Mouse (Mus musculus) myocyte (in vitro differentiated cells): ENCODE data around the gene Tubb5. TPM values are rescaled to one million over a fixed set of nuclear protein-coding genes. Genes with fewer than 3 reads are reported as not detected.
A peak's percentile ranks its signal among the peaks of the same experiment; 100 is the strongest.

ENCODE experiments used
- H3K27me3 ChIP-seq: one replicate; pipeline ENCODE4 v1.6.1; 2011; ENCODE audit not compliant: control insufficient read depth, insufficient read depth, insufficient read length
- H3K36me3 ChIP-seq: one replicate; pipeline ENCODE4 v1.6.1; 2011; ENCODE audit not compliant: control insufficient read depth, insufficient read depth
- H3K4me2 ChIP-seq: one replicate; pipeline ENCODE4 v1.6.1; 2011; ENCODE audit warnings: low read depth, control low read depth
- H3K4me3 ChIP-seq: one replicate; pipeline ENCODE4 v1.5.1; 2011; ENCODE audit warnings: mild to moderate bottlenecking, control low read depth, moderate library complexity
- H3K79me2 ChIP-seq: one replicate; pipeline ENCODE4 v1.6.1; 2011; ENCODE audit not compliant: control insufficient read depth, insufficient read depth
- H3ac ChIP-seq: one replicate; pipeline ENCODE4 v1.6.1; 2011; ENCODE audit not compliant: control insufficient read depth, insufficient read length
- CEBPB ChIP-seq: IDR thresholded peaks from 2 replicates; pipeline ENCODE4 v1.6.1; 2011; ENCODE audit warnings: mild to moderate bottlenecking, moderate library complexity; ENCODE audit not compliant: poor library complexity, insufficient read depth, severe bottlenecking
- E2F4 ChIP-seq: IDR thresholded peaks from one replicate; pipeline ENCODE4 v1.6.1; 2011; ENCODE audit warnings: mild to moderate bottlenecking, control low read depth, moderate library complexity; ENCODE audit not compliant: insufficient read depth
- MAX ChIP-seq: IDR thresholded peaks from one replicate; pipeline ENCODE4 v1.6.1; 2011; ENCODE audit warnings: low read depth, mild to moderate bottlenecking, control low read depth
- MYOD1 ChIP-seq, 3 experiments: IDR thresholded peaks; one replicate each; pipeline ENCODE4 v1.6.1; 2011; ENCODE audit warnings: control low read depth in 2 of 3, low read depth in 2 of 3, mild to moderate bottlenecking in 2 of 3, moderate library complexity in 1 of 3; ENCODE audit not compliant: insufficient read length in 2 of 3, control insufficient read depth in 1 of 3
- MYOG ChIP-seq, 3 experiments: IDR thresholded peaks; one replicate each; pipeline ENCODE4 v1.6.1; 2011; ENCODE audit warnings: control low read depth in 2 of 3, low read depth in 2 of 3, mild to moderate bottlenecking in 2 of 3; ENCODE audit not compliant: insufficient read length in 2 of 3, control insufficient read depth in 1 of 3, insufficient read depth in 1 of 3
- POLR2A ChIP-seq: IDR thresholded peaks from one replicate; pipeline ENCODE4 v1.6.1; 2011; ENCODE audit warnings: low read depth, mild to moderate bottlenecking, control low read depth, moderate library complexity; ENCODE audit not compliant: insufficient read length
- POLR2AphosphoS2 ChIP-seq: IDR thresholded peaks from one replicate; pipeline ENCODE4 v1.6.1; 2011; ENCODE audit warnings: low read depth, control low read depth; ENCODE audit not compliant: insufficient read length
- REST ChIP-seq: IDR thresholded peaks from one replicate; pipeline ENCODE4 v1.6.1; 2011; ENCODE audit warnings: mild to moderate bottlenecking, control low read depth, moderate library complexity; ENCODE audit not compliant: insufficient read depth, insufficient read length
- SRF ChIP-seq: IDR thresholded peaks from one replicate; pipeline ENCODE4 v1.6.1; 2011; ENCODE audit warnings: low read depth; ENCODE audit not compliant: control insufficient read depth, insufficient read length
- TCF12 ChIP-seq: IDR thresholded peaks from one replicate; pipeline ENCODE4 v1.6.1; 2011; ENCODE audit warnings: mild to moderate bottlenecking, control low read depth; ENCODE audit not compliant: poor library complexity, insufficient read depth, severe bottlenecking
- TCF3 ChIP-seq: IDR thresholded peaks from one replicate; pipeline ENCODE4 v1.6.1; 2011; ENCODE audit warnings: low read depth, control low read depth; ENCODE audit not compliant: insufficient read length
- USF1 ChIP-seq: IDR thresholded peaks from one replicate; pipeline ENCODE4 v1.6.1; 2011; ENCODE audit warnings: low read depth, mild to moderate bottlenecking, control low read depth, moderate library complexity
- polyA plus RNA-seq: library from polyadenylated mRNA; unstranded; fragments of >200 nt; fragmentation: generic; extraction: Trizol; gene quantifications from one replicate; pipeline ENCODE4 v1.2.1, GENCODE M21; 2012; ENCODE audit warnings: missing spikeins

Gene Tubb5
- polyA plus RNA-seq, 1 experiment = 692 TPM

- Histone ChIP-seq H3K36me3 (no peaks in the 10 kb centered on the region), H3K27me3 (no peaks in the 10 kb centered on the region), H3K4me2 (peak overlapping the region; percentile 13), H3K79me2 (no peaks in the 10 kb centered on the region), H3K4me3 (no peak overlapping the region), H3ac (no peak overlapping the region)
- TF ChIP-seq CEBPB (0 out of 2 replicates have a peak, but pooled peaks have one; percentile 49), POLR2A (no peak)
Measured at GRCm38 (mm10) chr17:35795656-35796055, 42.5 kb downstream of the Tubb5 start.

- H3K4me3 ChIP-seq = no peak overlapping the region
- no peaks in the 10 kb centered on the region for H3K27me3 ChIP-seq
- no peaks in the 10 kb centered on the region for H3K79me2 ChIP-seq
- TF ChIP-seq E2F4 (no peak), TCF3 (no peak)
- no peak overlapping the region for H3ac ChIP-seq
- no peaks in the 10 kb centered on the region for H3K36me3 ChIP-seq
- peak overlapping the region; percentile 13 for H3K4me2 ChIP-seq
Measured at GRCm38 (mm10) chr17:35795099-35795498, 43.0 kb downstream of the Tubb5 start.

- Histone ChIP-seq H3ac (no peak overlapping the region), H3K27me3 (no peaks in the 10 kb centered on the region), H3K4me3 (no peak overlapping the region)
Measured at GRCm38 (mm10) chr17:35792837-35793236, 45.3 kb downstream of the Tubb5 start.

GRCm38 (mm10) chr17:35790933-35791332 is 47.2 kb downstream of the Tubb5 start:
- Histone ChIP-seq H3K27me3 (no peaks in the 10 kb centered on the region), H3K4me2 (no peak overlapping the region)

More at GRCm38 (mm10) chr17:35792837-35793236, 45.3 kb downstream of the Tubb5 start:
- no peak for TF ChIP-seq SRF
- TF ChIP-seq TCF12 = no peak
- TF ChIP-seq MYOG (IDR thresholded peaks at IDR 0.05; ENCODE audit: control insufficient read depth in 1 of 3, insufficient read depth in 1 of 3, insufficient read length in 2 of 3, low read depth in 2 of 3) = no peak
- TF ChIP-seq USF1 = no peak
- no peak for TF ChIP-seq E2F4
- TF ChIP-seq POLR2AphosphoS2 = no peak
- no peak for TF ChIP-seq TCF3
- no peak for TF ChIP-seq MYOD1 (IDR thresholded peaks at IDR 0.05; ENCODE audit: control insufficient read depth in 1 of 3, insufficient read length in 2 of 3, low read depth in 2 of 3)
- no peak for TF ChIP-seq CEBPB
- no peak for TF ChIP-seq MAX
- TF ChIP-seq REST = no peak
- no peak for TF ChIP-seq POLR2A
- Histone ChIP-seq H3K36me3 (no peaks in the 10 kb centered on the region), H3K79me2 (no peaks in the 10 kb centered on the region), H3K4me2 (no peak overlapping the region)

GRCm38 (mm10) chr17:35788025-35788424 is 50.1 kb downstream of the Tubb5 start:
- H3K4me2 ChIP-seq = no peak overlapping the region
- H3ac ChIP-seq = no peak overlapping the region
- TF ChIP-seq SRF (no peak), MYOG (IDR thresholded peaks at IDR 0.05; ENCODE audit: control insufficient read depth in 1 of 3, insufficient read depth in 1 of 3, insufficient read length in 2 of 3, low read depth in 2 of 3) (no peak), USF1 (no peak), POLR2A (no peak), E2F4 (no peak)
- no peaks in the 10 kb centered on the region for H3K79me2 ChIP-seq
- no peak overlapping the region for H3K4me3 ChIP-seq
- H3K36me3 ChIP-seq = no peaks in the 10 kb centered on the region
- H3K27me3 ChIP-seq = no peaks in the 10 kb centered on the region

More at GRCm38 (mm10) chr17:35790933-35791332, 47.2 kb downstream of the Tubb5 start:
- Histone ChIP-seq H3K79me2 (no peaks in the 10 kb centered on the region), H3K36me3 (no peaks in the 10 kb centered on the region), H3ac (no peak overlapping the region), H3K4me3 (no peak overlapping the region)
- TF ChIP-seq MAX (no peak), POLR2A (no peak), TCF12 (no peak), SRF (no peak), MYOD1 (IDR thresholded peaks at IDR 0.05; ENCODE audit: control insufficient read depth in 1 of 3, insufficient read length in 2 of 3, low read depth in 2 of 3) (no peak), CEBPB (no peak), POLR2AphosphoS2 (no peak), REST (no peak), MYOG (IDR thresholded peaks at IDR 0.05; ENCODE audit: control insufficient read depth in 1 of 3, insufficient read depth in 1 of 3, insufficient read length in 2 of 3, low read depth in 2 of 3) (no peak), E2F4 (no peak), USF1 (no peak), TCF3 (no peak)
